Mouse (Mus musculus) midbrain, embryonic 13.5 days (tissue): ENCODE results near the gene Cep290. TPM values are rescaled to one million over a fixed set of nuclear protein-coding genes. Genes with fewer than 3 reads are reported as not detected.
A peak's percentile ranks its signal among the peaks of the same experiment; 100 is the strongest.

ENCODE experiments used
- ATAC-seq: fragments of 200-750 bp; cut with Nextera tagmentation; 2 replicates; pipeline ENCODE4 v1.8.0; 2017; ENCODE audit warnings: mild to moderate bottlenecking, moderate TSS enrichment, moderate library complexity
- H3K27ac ChIP-seq: fragments of 300-500 bp; sonication (generic); 2 replicates; pipeline ENCODE4 v1.5.1; 2015; ENCODE audit warnings: inconsistent platforms, mild to moderate bottlenecking, moderate library complexity
- H3K27me3 ChIP-seq: fragments of 300-500 bp; sonication (generic); 2 replicates; pipeline ENCODE4 v1.6.1; 2015; ENCODE audit warnings: mild to moderate bottlenecking, inconsistent platforms
- H3K36me3 ChIP-seq: fragments of 300-500 bp; sonication (generic); 2 replicates; pipeline ENCODE4 v1.6.1; 2015; ENCODE audit warnings: mild to moderate bottlenecking, inconsistent platforms
- H3K4me1 ChIP-seq: fragments of 300-500 bp; sonication (generic); replicated peaks from 2 replicates; pipeline ENCODE4 v1.6.1; 2015; ENCODE audit warnings: inconsistent platforms
- H3K4me2 ChIP-seq: fragments of 300-500 bp; sonication (generic); replicated peaks from 2 replicates; pipeline ENCODE4 v1.6.1; 2015; ENCODE audit warnings: moderate library complexity, mild to moderate bottlenecking, inconsistent platforms
- H3K4me3 ChIP-seq: fragments of 300-500 bp; sonication (generic); replicated peaks from 2 replicates; pipeline ENCODE4 v1.5.1; 2015; ENCODE audit warnings: mild to moderate bottlenecking, inconsistent platforms
- H3K9ac ChIP-seq: fragments of 300-500 bp; sonication (generic); replicated peaks from 2 replicates; pipeline ENCODE4 v1.6.1; 2015; ENCODE audit warnings: mild to moderate bottlenecking, inconsistent platforms
- H3K9me3 ChIP-seq: fragments of 300-500 bp; sonication (generic); 2 replicates; pipeline ENCODE4 v1.6.1; 2016; ENCODE audit warnings: mild to moderate bottlenecking, inconsistent platforms
- WGBS: fragments of 180-500 bp; shearing (Covaris S2); methylation state at CpG from one replicate; pipeline ENCODE4 v1.1.7; 2015; 5-methylcytosine and 5-hydroxymethylcytosine counted together
- polyA plus RNA-seq: library from polyadenylated mRNA; unstranded; fragments of >200 nt; fragmentation: Nextera tagmentation; extraction: Ambion mirVana; gene quantifications from 2 replicates; pipeline ENCODE4 v1.2.1, GENCODE M21; 2015

Gene Cep290
- 6.9 and 7.0 TPM in 2 replicates for polyA plus RNA-seq

DNA sequence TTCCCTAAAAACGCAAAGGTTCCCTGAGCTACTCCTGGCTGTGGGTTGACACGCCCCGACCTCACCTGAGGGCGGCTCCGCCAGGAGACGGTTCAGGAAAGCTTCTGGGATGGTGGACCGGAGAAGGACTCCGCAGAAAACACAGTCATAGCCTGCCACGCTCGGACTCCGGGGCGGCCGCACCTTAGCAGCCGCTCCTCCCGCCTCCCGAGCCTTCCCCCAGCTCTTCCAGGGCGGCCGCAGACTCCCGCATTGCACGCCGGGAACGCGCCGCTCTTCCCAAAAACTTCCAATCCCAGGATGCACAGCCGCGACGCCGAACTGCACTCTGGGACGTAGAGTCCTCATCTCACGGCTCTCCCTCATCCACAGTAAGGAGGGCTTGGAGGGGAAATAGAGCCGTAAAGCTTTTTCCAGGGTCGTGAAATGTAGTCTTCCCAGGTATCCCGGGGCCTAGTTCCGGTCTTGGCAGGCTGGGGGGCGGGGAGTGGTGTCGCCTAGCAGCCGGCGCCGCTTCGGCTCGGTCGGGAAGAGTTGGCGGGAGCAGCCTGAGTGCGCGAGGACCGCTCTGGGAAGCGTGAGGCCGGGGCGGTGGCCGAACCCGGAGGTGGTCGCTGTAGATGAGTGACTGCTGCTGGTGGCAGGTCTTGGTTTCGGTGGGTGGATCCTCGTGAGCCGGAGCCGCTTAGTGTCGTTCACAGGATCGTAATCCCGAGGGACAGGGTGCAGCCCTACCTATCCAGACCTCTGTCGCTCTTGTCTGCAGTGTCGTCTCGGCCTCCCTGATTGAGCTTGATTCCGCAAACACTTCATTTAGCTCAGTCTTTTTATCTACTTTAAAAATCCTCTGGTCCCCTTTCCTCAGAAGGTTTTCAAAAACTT, at the start of gene Cep290, which contains the start of gene Tmtc3:
TSS of gene Cep290 (plus strand) at position 462 of the 882 bp plus-strand sequence.
TSS of gene Tmtc3 (minus strand) at position 254 of the 882 bp plus-strand sequence.
- peak within 1 kb of the TSS; percentile 84 for H3K9ac ChIP-seq
- H3K4me1 ChIP-seq: peaks cover 13% of the 10 kb centered on the region
- H3K9me3 ChIP-seq: no peaks in the 10 kb centered on the region
- WGBS: under 1% methylated on average over 63 of the region's 63 CpGs
- peak; percentile 99 for ATAC-seq
- peak within 1 kb of the TSS; percentile 81 for H3K4me3 ChIP-seq
- H3K27ac ChIP-seq: peak within 1 kb of the TSS; percentile 72
- H3K27me3 ChIP-seq: no peaks in the 10 kb centered on the region
- peak within 1 kb of the TSS; percentile 88 for H3K4me2 ChIP-seq
- peaks cover 11% of the 10 kb centered on the region; the same call in 1 of the 2 replicates for H3K36me3 ChIP-seq

GRCm38 (mm10) chr10:100449394-100449793, 38.0 kb upstream of the Cep290 start:
- no peak overlapping the region for H3K4me3 ChIP-seq
- H3K4me2 ChIP-seq: no peak overlapping the region
- H3K4me1 ChIP-seq: no peaks in the 10 kb centered on the region
- H3K27ac ChIP-seq: no peak overlapping the region
- no peaks in the 10 kb centered on the region for H3K27me3 ChIP-seq
- H3K9ac ChIP-seq: no peak overlapping the region
- ATAC-seq: no peak
- H3K9me3 ChIP-seq: no peaks in the 10 kb centered on the region
- H3K36me3 ChIP-seq: peaks cover 25% of the 10 kb centered on the region

- no peak overlapping the region for H3K9ac ChIP-seq
- H3K4me2 ChIP-seq: no peak overlapping the region
- H3K27me3 ChIP-seq: no peaks in the 10 kb centered on the region
- H3K4me1 ChIP-seq: no peaks in the 10 kb centered on the region
- no peaks in the 10 kb centered on the region for H3K9me3 ChIP-seq
- H3K4me3 ChIP-seq: no peak overlapping the region
- H3K27ac ChIP-seq: no peak overlapping the region
- peaks cover 22% of the 10 kb centered on the region for H3K36me3 ChIP-seq
- ATAC-seq: no peak
Measured at GRCm38 (mm10) chr10:100460515-100460914, 26.8 kb upstream of the Cep290 start.

GRCm38 (mm10) chr10:100475040-100475439, 12.3 kb upstream of the Cep290 start:
- no peaks in the 10 kb centered on the region for H3K4me1 ChIP-seq
- no peak overlapping the region for H3K4me2 ChIP-seq
- H3K27ac ChIP-seq: no peak overlapping the region
- H3K36me3 ChIP-seq: peaks cover 21% of the 10 kb centered on the region
- no peak for ATAC-seq
- WGBS: 58% methylated on average over 3 of the region's 3 CpGs
- no peak overlapping the region for H3K9ac ChIP-seq
- no peak overlapping the region for H3K4me3 ChIP-seq
- no peaks in the 10 kb centered on the region for H3K9me3 ChIP-seq
- no peaks in the 10 kb centered on the region for H3K27me3 ChIP-seq

DNA sequence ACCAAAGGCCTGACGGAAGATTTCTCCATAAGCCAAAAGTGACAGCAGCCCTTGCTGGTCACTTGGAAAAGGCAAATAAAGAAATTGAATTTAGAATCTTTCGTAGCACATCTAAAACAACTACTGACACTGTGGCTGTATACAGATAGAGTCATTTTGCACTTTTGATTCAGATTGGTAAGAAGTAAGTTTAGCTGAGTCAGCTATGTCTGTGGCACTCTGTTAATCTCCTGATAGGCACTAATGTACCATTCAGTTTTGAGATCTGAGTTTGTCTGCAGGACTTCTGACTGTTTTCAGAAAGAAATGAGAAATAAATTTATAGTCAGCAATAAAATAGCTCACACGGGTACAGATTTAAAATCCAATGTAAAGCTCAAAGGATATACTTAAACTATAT, 7.8 kb upstream of the Cep290 start:
- 91% methylated on average over 3 of the region's 3 CpGs for WGBS
- H3K36me3 ChIP-seq: peaks cover 14% of the 10 kb centered on the region
- H3K9ac ChIP-seq: no peak overlapping the region
- no peaks in the 10 kb centered on the region for H3K9me3 ChIP-seq
- no peak overlapping the region for H3K4me2 ChIP-seq
- H3K27me3 ChIP-seq: no peaks in the 10 kb centered on the region
- 0 out of 2 replicates have a peak, but pooled peaks cover 3% of the 10 kb centered on the region for H3K4me1 ChIP-seq
- H3K4me3 ChIP-seq: no peak overlapping the region
- H3K27ac ChIP-seq: no peak overlapping the region
- ATAC-seq: no peak

- WGBS: under 1% methylated on average over 13 of the region's 13 CpGs
- no peak for ATAC-seq
- Histone ChIP-seq H3K27me3 (no peaks in the 10 kb centered on the region), H3K4me3 (peak overlapping the region; percentile 81), H3K27ac (peak overlapping the region; percentile 72), H3K36me3 (peaks cover 9% of the 10 kb centered on the region; the same call in 1 of the 2 replicates), H3K9ac (peak overlapping the region; percentile 84), H3K9me3 (no peaks in the 10 kb centered on the region), H3K4me2 (peak overlapping the region; percentile 88), H3K4me1 (peaks cover 13% of the 10 kb centered on the region)
Measured at GRCm38 (mm10) chr10:100486701-100487096, 659 bp upstream of the Cep290 start.

GRCm38 (mm10) chr10:100491916-100492315, 4.6 kb downstream of the Cep290 start:
- Histone ChIP-seq H3K36me3 (peaks cover 29% of the 10 kb centered on the region), H3K4me1 (peaks cover 5% of the 10 kb centered on the region), H3K9ac (no peak overlapping the region), H3K4me2 (no peak overlapping the region), H3K27ac (no peak overlapping the region), H3K9me3 (no peaks in the 10 kb centered on the region), H3K4me3 (no peak overlapping the region), H3K27me3 (no peaks in the 10 kb centered on the region)
- WGBS: 97% methylated on average over 7 of the region's 7 CpGs
- no peak for ATAC-seq

DNA sequence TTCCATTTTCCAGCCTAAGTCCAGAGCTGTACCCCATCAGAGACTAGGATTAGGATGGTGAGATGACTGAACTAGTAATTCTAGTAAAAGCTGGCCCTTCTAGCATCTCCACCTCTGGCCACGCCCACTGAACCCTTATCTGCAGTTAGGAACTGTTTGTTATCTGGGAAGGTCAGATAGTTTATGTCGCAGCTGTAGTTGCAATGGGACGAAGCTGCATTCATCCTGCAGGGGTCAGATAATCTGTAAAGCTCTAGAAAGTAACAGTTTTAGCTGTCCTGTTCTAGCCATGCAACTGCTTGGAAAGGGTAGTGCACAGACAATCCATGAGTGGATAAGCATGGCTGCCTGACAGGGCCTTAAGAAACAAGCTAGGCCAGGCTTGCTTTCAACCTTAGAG, 11.0 kb downstream of the Cep290 start:
- no peaks in the 10 kb centered on the region for H3K27me3 ChIP-seq
- WGBS: 89% methylated on average over 3 of the region's 3 CpGs
- no peak for ATAC-seq

GRCm38 (mm10) chr10:100508170-100508569, 20.8 kb downstream of the Cep290 start:
- Histone ChIP-seq H3K9ac (no peak overlapping the region), H3K27ac (no peak overlapping the region), H3K36me3 (peaks cover 19% of the 10 kb centered on the region), H3K4me3 (no peak overlapping the region), H3K4me2 (no peak overlapping the region), H3K9me3 (no peaks in the 10 kb centered on the region), H3K4me1 (no peaks in the 10 kb centered on the region), H3K27me3 (no peaks in the 10 kb centered on the region)
- ATAC-seq: no peak
- 94% methylated on average over 1 of the region's 1 CpGs for WGBS

More for the DNA sequence above, 11.0 kb downstream of the Cep290 start:
- no peaks in the 10 kb centered on the region for H3K9me3 ChIP-seq
- no peak overlapping the region for H3K9ac ChIP-seq
- peaks cover 38% of the 10 kb centered on the region for H3K36me3 ChIP-seq
- H3K4me1 ChIP-seq: no peaks in the 10 kb centered on the region
- H3K4me2 ChIP-seq: no peak overlapping the region
- H3K27ac ChIP-seq: no peak overlapping the region
- H3K4me3 ChIP-seq: no peak overlapping the region

GRCm38 (mm10) chr10:100521617-100522016, 34.3 kb downstream of the Cep290 start:
- peaks cover 14% of the 10 kb centered on the region; the same call in 1 of the 2 replicates for H3K36me3 ChIP-seq
- WGBS: 90% methylated on average over 4 of the region's 4 CpGs
- no peak overlapping the region for H3K9ac ChIP-seq
- H3K4me2 ChIP-seq: no peak overlapping the region
- no peaks in the 10 kb centered on the region for H3K9me3 ChIP-seq
- H3K27ac ChIP-seq: no peak overlapping the region
- H3K27me3 ChIP-seq: no peaks in the 10 kb centered on the region
- H3K4me3 ChIP-seq: no peak overlapping the region
- ATAC-seq: no peak
- H3K4me1 ChIP-seq: no peaks in the 10 kb centered on the region

DNA sequence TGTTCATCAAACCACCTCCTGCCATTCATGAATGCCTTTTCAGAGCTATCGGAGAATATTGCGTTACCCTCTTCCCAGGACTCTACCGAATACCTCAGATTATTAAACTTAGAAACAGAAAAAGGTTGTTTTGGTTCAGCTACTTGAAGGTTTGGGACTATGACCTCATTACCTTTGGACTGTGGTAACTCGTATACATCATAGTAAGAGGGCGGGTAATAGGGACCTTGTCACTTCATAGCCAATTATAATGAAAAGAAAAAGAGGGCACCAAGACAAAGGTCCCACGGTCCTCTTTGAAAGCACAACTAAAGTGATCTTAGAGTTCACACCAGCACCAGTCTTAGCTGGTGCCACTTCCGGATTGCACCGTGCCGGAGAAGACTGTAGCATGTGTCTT, 35.0 kb downstream of the Cep290 start:
- Histone ChIP-seq H3K9ac (no peak overlapping the region), H3K9me3 (no peaks in the 10 kb centered on the region), H3K27ac (no peak overlapping the region), H3K4me1 (no peaks in the 10 kb centered on the region), H3K27me3 (no peaks in the 10 kb centered on the region), H3K4me3 (no peak overlapping the region), H3K36me3 (peaks cover 14% of the 10 kb centered on the region; the same call in 1 of the 2 replicates), H3K4me2 (no peak overlapping the region)
- 87% methylated on average over 9 of the region's 9 CpGs for WGBS
- ATAC-seq: no peak

DNA sequence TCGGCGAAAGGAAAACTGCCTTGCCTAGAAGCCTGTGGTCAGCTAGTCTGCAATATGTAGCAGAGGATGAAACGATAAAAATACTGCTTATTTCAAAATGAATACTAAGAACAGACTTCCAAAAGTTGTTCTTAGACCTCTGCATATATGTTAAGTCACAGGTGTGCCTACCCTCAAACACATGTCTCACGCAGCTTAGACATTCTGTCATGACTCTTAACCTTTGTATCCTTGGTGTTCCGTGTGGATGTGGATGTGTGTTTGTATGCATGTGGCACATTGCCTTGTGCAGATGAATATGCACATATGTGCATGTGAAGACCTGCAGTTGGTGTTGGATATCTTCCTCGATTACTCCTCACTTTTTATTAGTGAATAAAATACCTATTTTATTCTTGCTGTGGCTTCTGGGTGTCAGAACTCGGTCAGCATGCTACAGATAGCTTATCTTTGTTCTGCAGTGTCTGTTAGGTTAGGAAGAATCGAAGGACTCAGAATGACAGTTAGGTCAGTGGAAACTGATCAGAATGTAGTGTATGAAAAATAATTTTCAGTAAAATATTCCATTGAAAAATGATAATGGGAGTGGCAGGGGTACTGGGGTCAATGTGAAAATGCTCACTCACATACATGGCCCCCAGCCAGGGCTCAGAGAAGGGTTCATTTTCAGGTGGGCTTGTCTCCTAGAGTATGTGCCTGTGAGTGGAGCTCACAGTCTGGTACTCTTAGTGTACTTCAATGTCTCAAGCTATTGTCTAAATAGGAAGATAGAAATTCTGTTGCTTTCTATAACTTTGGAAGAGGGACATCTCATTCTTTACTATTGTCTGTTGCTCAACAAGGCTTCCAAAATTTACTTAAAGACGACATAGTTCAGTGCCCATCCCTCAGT, 37.4 kb downstream of the Cep290 start:
- no peak overlapping the region for H3K27ac ChIP-seq
- 94% methylated on average over 9 of the region's 9 CpGs for WGBS
- H3K36me3 ChIP-seq: peaks cover 13% of the 10 kb centered on the region; the same call in 1 of the 2 replicates
- H3K9ac ChIP-seq: no peak overlapping the region
- no peaks in the 10 kb centered on the region for H3K9me3 ChIP-seq
- H3K27me3 ChIP-seq: no peaks in the 10 kb centered on the region
- no peak overlapping the region for H3K4me3 ChIP-seq
- no peaks in the 10 kb centered on the region for H3K4me1 ChIP-seq
- H3K4me2 ChIP-seq: no peak overlapping the region
- no peak for ATAC-seq
